Mouse (Mus musculus): ENCODE measurements around the gene Slc9a9. TPM values are rescaled to one million over a fixed set of nuclear protein-coding genes. Genes with fewer than 3 reads are reported as not detected.
"Not testable (repeated sequence)": the region's sequence is repeated elsewhere in the genome, so short reads cannot be mapped to it uniquely, and the experiment has no call there.

Slc9a9 gene
- polyA plus RNA-seq (2016; fragmentation: Nextera tagmentation; extraction: Ambion mirVana), result 2.2 and 2.4 TPM in 2 replicates

DNA sequence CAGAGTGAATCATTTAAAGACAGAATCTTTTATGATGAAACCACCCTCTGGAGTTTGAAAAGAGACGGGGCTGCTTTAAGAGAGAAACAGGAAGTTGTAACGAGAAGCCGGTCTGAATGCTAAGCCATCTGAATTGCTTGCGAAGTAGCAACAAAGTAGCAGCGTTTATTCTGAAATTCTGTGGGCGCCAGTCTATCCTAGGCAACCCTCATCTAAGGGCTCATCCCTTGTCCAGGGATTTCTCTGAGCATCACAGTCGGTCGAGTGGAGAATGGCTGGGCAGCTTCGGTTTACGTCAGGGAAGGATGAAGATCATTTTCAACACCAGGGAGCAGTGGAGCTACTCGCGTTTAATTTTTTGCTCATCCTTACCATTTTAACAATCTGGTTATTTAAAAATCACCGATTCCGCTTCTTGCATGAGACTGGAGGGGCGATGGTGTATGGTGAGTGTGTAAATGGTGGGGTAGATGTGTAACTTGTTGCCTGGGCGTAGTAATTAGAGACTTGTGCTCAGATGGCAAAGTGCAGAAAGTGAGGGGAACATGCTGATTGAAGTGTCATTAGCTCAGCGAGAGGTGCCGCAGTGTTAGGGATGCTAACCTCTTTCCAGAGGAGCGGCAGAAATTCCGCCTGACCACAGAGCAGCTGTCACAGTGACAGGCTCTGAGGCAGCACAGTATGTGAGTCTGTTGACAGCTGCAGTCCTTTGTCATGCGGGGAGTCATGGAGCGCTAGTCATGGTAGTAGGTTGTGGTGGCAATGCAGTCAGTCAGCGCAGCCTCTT is at the start of gene Slc9a9:
TSS of gene Slc9a9 (plus strand) at position 119 of the 787 bp plus-strand sequence.
- H3K27me3 ChIP-seq, result no peaks in the 10 kb centered on the region
- no peak within 1 kb of the TSS for H3K27ac ChIP-seq
- H3K36me3 ChIP-seq, result no peaks in the 10 kb centered on the region
- WGBS, result 2% methylated on average over 23 of the region's 23 CpGs
- H3K4me2 ChIP-seq, result peak within 1 kb of the TSS; percentile 84
- peak; percentile 86; the same call in 1 of the 2 replicates for ATAC-seq (ENCODE audit: insufficient number of reproducible peaks, insufficient read depth, low FRiP score, low TSS enrichment, low read depth)
- peak within 1 kb of the TSS; percentile 49 for H3K4me3 ChIP-seq (replicated peaks)
- H3K9ac ChIP-seq (replicated peaks), result peak within 1 kb of the TSS; percentile 44
- peaks cover 7% of the 10 kb centered on the region for H3K4me1 ChIP-seq (replicated peaks)
- no peaks in the 10 kb centered on the region for H3K9me3 ChIP-seq

DNA sequence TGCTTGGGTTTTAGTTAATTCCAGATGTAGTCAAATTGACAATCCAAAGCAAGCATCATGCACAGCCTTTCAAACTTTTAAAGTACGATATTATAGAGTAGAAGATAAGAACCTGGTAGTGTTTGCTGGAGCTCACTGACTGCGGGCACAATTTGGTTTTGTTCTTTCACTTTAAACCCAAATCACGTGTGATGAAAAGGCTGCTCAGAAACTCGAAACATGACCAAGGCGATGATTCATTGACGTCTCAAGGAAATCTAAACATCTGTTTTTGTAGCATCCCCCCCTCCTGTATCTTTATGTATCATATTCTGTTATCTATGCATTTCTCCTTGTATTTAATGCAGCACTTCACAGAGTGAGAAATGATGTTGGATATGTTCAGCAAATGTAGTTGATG is 49.4 kb upstream of the Slc9a9 start:
- Histone ChIP-seq H3K9me3 (no peaks in the 10 kb centered on the region), H3K9ac (replicated peaks) (no peak overlapping the region), H3K36me3 (no peaks in the 10 kb centered on the region), H3K27ac (no peak overlapping the region), H3K4me1 (replicated peaks) (0 out of 2 replicates have a peak, but pooled peaks cover 3% of the 10 kb centered on the region), H3K27me3 (no peaks in the 10 kb centered on the region), H3K4me2 (no peak overlapping the region), H3K4me3 (replicated peaks) (no peak overlapping the region)
- ATAC-seq (ENCODE audit: insufficient number of reproducible peaks, insufficient read depth, low FRiP score, low TSS enrichment, low read depth), result no peak
- 86% methylated on average over 6 of the region's 6 CpGs for WGBS

DNA sequence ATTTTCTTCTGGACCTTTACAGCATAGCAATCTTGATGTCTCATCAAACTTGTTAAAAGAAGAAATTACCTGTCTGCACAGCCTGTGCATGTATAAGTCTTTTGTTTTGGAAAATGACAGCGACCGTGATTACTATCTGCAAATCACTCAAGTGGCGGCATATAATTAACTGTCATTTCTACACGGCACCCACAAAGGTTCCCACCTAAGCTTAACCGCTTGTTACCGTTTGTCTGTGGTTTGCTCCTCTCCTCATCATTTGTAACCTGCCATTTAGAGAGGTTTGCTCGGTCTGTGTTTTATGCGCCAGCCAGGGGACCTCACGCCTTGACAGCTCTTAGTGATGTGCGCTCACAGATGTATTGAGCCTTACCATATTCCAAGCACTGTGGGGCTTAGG is 48.9 kb upstream of the Slc9a9 start:
- 80% methylated on average over 10 of the region's 10 CpGs for WGBS
- no peak for ATAC-seq (ENCODE audit: insufficient number of reproducible peaks, insufficient read depth, low FRiP score, low TSS enrichment, low read depth)

DNA sequence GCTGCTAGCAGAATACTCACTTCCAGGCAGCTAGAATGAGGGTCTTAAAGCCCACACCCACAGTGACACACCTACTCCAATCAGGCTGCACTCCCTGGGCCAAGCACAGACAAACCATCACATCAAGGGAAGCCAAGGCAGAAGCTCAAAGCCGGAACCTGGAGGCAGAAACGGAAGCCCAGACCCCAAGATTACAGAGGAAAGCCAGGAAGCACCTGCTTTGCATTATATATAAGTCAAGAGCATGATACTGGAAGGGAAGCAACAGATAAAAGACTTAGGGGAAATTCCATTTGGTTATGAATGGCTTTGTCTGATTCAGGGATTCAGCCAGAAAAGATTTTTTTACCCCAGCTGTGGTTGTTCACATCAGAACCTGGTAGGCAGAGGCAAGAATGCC is 47.8 kb upstream of the Slc9a9 start:
- no peak overlapping the region for H3K27ac ChIP-seq
- no peaks in the 10 kb centered on the region for H3K27me3 ChIP-seq
- H3K36me3 ChIP-seq, result no peaks in the 10 kb centered on the region
- H3K4me2 ChIP-seq, result no peak overlapping the region
- H3K9ac ChIP-seq (replicated peaks), result no peak overlapping the region
- 0 out of 2 replicates have a peak, but pooled peaks cover 3% of the 10 kb centered on the region for H3K4me1 ChIP-seq (replicated peaks)
- H3K4me3 ChIP-seq (replicated peaks), result no peak overlapping the region
- WGBS, result 55% methylated on average over 2 of the region's 2 CpGs
- H3K9me3 ChIP-seq, result no peaks in the 10 kb centered on the region
- ATAC-seq (ENCODE audit: insufficient number of reproducible peaks, insufficient read depth, low FRiP score, low TSS enrichment, low read depth), result no peak

More for the DNA sequence above, 48.9 kb upstream of the Slc9a9 start:
- 0 out of 2 replicates have a peak, but pooled peaks cover 3% of the 10 kb centered on the region for H3K4me1 ChIP-seq (replicated peaks)
- H3K27me3 ChIP-seq, result no peaks in the 10 kb centered on the region
- no peaks in the 10 kb centered on the region for H3K9me3 ChIP-seq
- no peaks in the 10 kb centered on the region for H3K36me3 ChIP-seq
- H3K27ac ChIP-seq, result no peak overlapping the region
- no peak overlapping the region for H3K4me2 ChIP-seq
- no peak overlapping the region for H3K4me3 ChIP-seq (replicated peaks)
- H3K9ac ChIP-seq (replicated peaks), result no peak overlapping the region

DNA sequence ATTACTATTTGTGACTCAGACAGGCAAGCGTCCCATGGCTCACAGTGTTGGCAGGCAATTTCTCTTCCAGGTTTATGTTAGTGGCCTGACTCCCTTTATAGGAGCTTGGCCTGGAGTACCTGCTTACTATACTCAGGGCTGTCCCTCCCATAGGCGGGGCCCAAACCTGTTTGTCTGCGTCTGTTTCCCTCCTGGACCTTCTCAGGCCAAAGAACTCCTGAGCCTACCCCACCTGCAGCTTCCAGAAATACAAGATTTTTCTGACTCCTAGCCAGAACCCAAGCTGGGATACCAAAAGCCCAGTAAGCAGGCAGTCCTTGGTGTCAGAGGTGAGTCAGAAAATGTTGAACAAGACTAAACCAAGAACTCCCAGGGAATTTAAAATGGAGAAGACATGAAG is 43.0 kb upstream of the Slc9a9 start:
- Histone ChIP-seq H3K9ac (replicated peaks) (no peak overlapping the region), H3K4me3 (replicated peaks) (no peak overlapping the region), H3K4me1 (replicated peaks) (no peaks in the 10 kb centered on the region), H3K36me3 (no peaks in the 10 kb centered on the region), H3K27ac (no peak overlapping the region), H3K4me2 (no peak overlapping the region), H3K9me3 (no peaks in the 10 kb centered on the region), H3K27me3 (no peaks in the 10 kb centered on the region)
- no peak for ATAC-seq (ENCODE audit: insufficient number of reproducible peaks, insufficient read depth, low FRiP score, low TSS enrichment, low read depth)
- 77% methylated on average over 3 of the region's 3 CpGs for WGBS

DNA sequence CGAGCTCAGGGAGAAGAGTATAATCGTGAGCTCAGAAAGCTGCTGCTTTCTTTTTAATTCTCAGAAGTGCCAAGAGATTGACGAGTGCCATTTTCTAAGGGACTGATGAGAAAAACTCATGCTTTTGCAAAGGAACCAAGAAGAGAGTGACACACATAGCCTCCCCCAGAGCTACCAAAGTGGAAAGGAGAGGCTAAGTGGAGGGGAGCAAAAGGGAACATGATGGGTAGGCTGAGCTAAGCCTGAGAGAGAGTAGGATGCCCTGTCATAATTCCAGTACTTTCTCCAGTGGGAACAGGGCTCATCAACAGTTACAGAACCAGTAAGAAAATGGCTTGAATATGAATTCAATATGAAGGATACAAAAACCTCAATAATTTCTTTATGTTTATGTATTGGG is 40.8 kb upstream of the Slc9a9 start:
- no peak for ATAC-seq (ENCODE audit: insufficient number of reproducible peaks, insufficient read depth, low FRiP score, low TSS enrichment, low read depth)
- no peak overlapping the region for H3K27ac ChIP-seq
- no peaks in the 10 kb centered on the region for H3K36me3 ChIP-seq
- no peak overlapping the region for H3K9ac ChIP-seq (replicated peaks)
- H3K4me1 ChIP-seq (replicated peaks), result no peaks in the 10 kb centered on the region
- H3K9me3 ChIP-seq, result no peaks in the 10 kb centered on the region
- no peak overlapping the region for H3K4me3 ChIP-seq (replicated peaks)
- H3K27me3 ChIP-seq, result no peaks in the 10 kb centered on the region
- H3K4me2 ChIP-seq, result no peak overlapping the region
- 75% methylated on average over 3 of the region's 3 CpGs for WGBS

DNA sequence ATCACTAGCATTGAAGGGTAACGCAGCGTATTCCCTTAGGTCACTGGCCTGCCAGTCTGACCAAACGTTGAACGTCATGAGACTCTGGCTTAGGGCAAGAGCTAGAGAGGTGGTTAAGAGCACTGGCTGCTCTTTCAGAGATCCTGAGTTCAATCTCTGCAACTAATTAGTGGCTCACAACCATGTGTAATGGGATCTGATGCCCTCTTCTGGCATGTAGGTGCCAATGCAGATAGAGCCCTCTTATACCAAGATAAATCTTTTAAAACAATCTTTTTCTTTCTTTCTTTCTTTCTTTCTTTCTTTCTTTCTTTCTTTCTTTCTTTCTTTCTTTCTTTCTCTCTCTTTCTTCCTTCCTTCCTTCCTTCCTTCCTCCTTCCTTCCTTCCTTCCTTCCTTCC is 35.4 kb upstream of the Slc9a9 start:
- H3K27ac ChIP-seq; H3K27me3 ChIP-seq; H3K4me1 ChIP-seq (replicated peaks); H3K4me2 ChIP-seq; H3K9ac ChIP-seq (replicated peaks); H3K4me3 ChIP-seq (replicated peaks); H3K9me3 ChIP-seq; ATAC-seq (ENCODE audit: insufficient number of reproducible peaks, insufficient read depth, low FRiP score, low TSS enrichment, low read depth); H3K36me3 ChIP-seq: not testable (repeated sequence)
- WGBS, result 86% methylated on average over 4 of the region's 4 CpGs

GRCm38 (mm10) chr9:94645631-94646030 is 24.1 kb upstream of the Slc9a9 start:
- no peak overlapping the region for H3K9ac ChIP-seq (replicated peaks)
- WGBS, result 91% methylated on average over 6 of the region's 6 CpGs
- no peak overlapping the region for H3K4me2 ChIP-seq
- H3K4me3 ChIP-seq (replicated peaks), result no peak overlapping the region
- ATAC-seq (ENCODE audit: insufficient number of reproducible peaks, insufficient read depth, low FRiP score, low TSS enrichment, low read depth), result no peak
- no peaks in the 10 kb centered on the region for H3K9me3 ChIP-seq
- no peaks in the 10 kb centered on the region for H3K4me1 ChIP-seq (replicated peaks)
- H3K27ac ChIP-seq, result no peak overlapping the region
- no peaks in the 10 kb centered on the region for H3K27me3 ChIP-seq
- H3K36me3 ChIP-seq, result no peaks in the 10 kb centered on the region

DNA sequence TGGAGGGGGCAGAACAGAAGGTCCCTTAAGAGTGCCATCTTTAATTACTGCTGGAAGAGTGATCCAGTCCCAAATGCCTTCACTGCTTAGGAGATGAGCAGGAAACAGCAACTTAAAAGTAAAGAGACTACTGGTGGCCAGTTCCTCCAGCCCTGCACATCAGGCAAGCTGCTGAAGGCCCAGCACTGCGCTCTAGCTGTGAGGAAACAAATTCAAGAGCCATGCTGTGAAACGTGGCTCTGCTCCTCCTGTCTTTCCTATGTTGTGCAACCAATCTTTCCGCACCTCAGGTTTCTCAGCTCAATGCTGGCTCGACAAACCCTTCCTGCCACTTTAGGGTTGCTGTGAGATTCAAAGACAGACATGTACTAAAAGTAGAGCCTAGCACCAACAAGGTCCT is 22.3 kb upstream of the Slc9a9 start:
- no peak for ATAC-seq (ENCODE audit: insufficient number of reproducible peaks, insufficient read depth, low FRiP score, low TSS enrichment, low read depth)
- Histone ChIP-seq H3K4me3 (replicated peaks) (no peak overlapping the region), H3K27me3 (no peaks in the 10 kb centered on the region), H3K36me3 (no peaks in the 10 kb centered on the region), H3K9ac (replicated peaks) (no peak overlapping the region), H3K4me1 (replicated peaks) (no peaks in the 10 kb centered on the region), H3K4me2 (no peak overlapping the region), H3K9me3 (no peaks in the 10 kb centered on the region), H3K27ac (no peak overlapping the region)
- WGBS, result 64% methylated on average over 4 of the region's 4 CpGs

DNA sequence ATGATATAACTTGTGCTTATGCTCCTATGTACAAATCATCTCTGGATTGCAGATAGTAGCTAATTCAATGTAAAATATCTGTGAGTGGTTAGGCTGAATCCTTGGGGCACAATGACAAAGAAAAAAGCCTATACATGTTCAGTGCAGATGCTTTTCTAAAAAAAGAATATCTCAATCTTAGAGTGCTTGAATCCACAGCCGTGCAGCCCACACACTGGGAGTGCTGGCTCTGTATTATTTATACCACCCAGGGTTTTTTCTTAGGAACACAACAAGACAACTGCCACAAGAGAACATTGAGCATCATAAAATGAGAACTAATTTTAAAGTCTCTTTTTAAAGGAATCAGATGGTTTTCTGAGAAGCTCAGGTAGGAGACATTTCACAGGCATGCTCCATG is 19.7 kb upstream of the Slc9a9 start:
- no peak overlapping the region for H3K9ac ChIP-seq (replicated peaks)
- no peak overlapping the region for H3K4me3 ChIP-seq (replicated peaks)
- no peaks in the 10 kb centered on the region for H3K9me3 ChIP-seq
- H3K27me3 ChIP-seq, result no peaks in the 10 kb centered on the region
- H3K4me2 ChIP-seq, result no peak overlapping the region
- WGBS, result 95% methylated on average over 1 of the region's 1 CpGs
- H3K4me1 ChIP-seq (replicated peaks), result no peaks in the 10 kb centered on the region
- no peak for ATAC-seq (ENCODE audit: insufficient number of reproducible peaks, insufficient read depth, low FRiP score, low TSS enrichment, low read depth)
- H3K36me3 ChIP-seq, result no peaks in the 10 kb centered on the region
- H3K27ac ChIP-seq, result no peak overlapping the region

DNA sequence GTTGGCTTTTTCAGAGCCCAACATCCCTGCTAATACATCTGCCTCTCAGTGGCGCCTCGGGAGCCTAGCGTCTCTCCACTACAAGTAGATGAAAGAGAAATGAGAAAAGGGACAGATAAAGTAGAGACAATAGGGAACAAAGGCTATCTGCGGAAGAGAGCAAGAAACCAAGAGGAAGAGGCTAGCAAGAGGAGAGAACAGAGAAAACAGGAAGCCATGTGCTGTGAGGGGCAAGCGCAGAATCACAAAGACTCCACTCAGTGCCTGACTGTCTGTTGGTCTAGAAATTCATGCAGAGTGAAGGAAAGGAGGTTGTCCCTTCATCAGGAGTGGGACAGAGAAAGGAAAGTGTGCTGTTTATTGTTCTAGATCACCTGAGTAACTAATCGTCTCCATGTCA is 16.5 kb upstream of the Slc9a9 start:
- H3K4me3 ChIP-seq (replicated peaks), result no peak overlapping the region
- H3K9ac ChIP-seq (replicated peaks), result no peak overlapping the region
- no peaks in the 10 kb centered on the region for H3K36me3 ChIP-seq
- ATAC-seq (ENCODE audit: insufficient number of reproducible peaks, insufficient read depth, low FRiP score, low TSS enrichment, low read depth), result no peak
- no peaks in the 10 kb centered on the region for H3K27me3 ChIP-seq
- no peak overlapping the region for H3K27ac ChIP-seq
- H3K4me2 ChIP-seq, result no peak overlapping the region
- no peaks in the 10 kb centered on the region for H3K9me3 ChIP-seq
- 86% methylated on average over 6 of the region's 6 CpGs for WGBS
- H3K4me1 ChIP-seq (replicated peaks), result no peaks in the 10 kb centered on the region

DNA sequence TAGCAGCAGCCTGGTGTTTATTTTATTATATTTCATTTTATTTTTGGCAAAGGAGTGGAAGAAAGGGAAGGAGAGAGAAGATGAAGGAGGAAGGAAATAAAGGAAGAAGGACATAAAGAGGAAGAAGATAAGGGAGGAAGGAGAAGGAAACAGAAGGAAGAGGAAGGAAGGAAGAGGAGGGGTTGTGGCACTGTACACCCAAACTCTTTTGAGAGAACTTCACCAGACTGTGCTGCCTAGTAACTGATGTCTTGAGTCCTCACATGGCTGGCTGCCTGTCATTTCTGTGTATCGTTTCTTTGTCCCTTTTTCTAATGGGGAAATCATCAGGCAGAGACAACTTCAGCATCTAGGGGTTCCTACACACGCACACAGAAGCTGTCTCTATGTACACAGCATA is 15.9 kb upstream of the Slc9a9 start:
- no peak overlapping the region for H3K4me2 ChIP-seq
- no peak overlapping the region for H3K4me3 ChIP-seq (replicated peaks)
- no peak overlapping the region for H3K9ac ChIP-seq (replicated peaks)
- H3K36me3 ChIP-seq, result no peaks in the 10 kb centered on the region
- H3K27ac ChIP-seq, result no peak overlapping the region
- H3K27me3 ChIP-seq, result no peaks in the 10 kb centered on the region
- 80% methylated on average over 2 of the region's 2 CpGs for WGBS
- H3K9me3 ChIP-seq, result no peaks in the 10 kb centered on the region
- ATAC-seq (ENCODE audit: insufficient number of reproducible peaks, insufficient read depth, low FRiP score, low TSS enrichment, low read depth), result no peak
- no peaks in the 10 kb centered on the region for H3K4me1 ChIP-seq (replicated peaks)

Data from limb, embryonic 12.5 days (tissue).